Mouse (Mus musculus) erythroblast, embryonic 14.5 days (primary cell): Measurements from ENCODE around the gene Sbk1.

Source experiments
- GATA1 ChIP-seq: IDR thresholded peaks from 2 replicates; pipeline ENCODE4 v1.6.1; 2012; ENCODE audit warnings: low read length, inconsistent platforms, mixed read lengths
- TAL1 ChIP-seq: IDR thresholded peaks from 3 replicates; pipeline ENCODE4 v1.6.1; 2012; ENCODE audit warnings: low read length, inconsistent platforms, mixed read lengths

DNA sequence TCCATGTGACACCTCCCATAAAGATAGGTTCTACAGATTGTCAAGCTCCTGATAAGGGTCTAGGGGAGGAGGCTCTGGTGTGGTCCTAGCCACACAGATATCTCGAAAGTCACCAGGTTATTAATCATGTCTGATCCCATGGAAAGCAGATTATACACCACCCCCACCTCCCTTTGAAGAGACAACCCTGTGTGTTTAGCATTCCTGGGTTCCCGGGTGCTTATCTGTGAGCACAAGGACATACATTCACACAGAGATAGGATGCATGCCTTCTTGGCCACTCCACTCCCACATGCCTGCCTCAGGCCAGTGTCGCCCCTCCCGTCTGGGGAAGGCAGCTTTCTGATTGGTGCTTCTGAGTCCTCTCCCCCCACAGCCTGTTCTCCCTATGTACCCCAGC, 10.6 kb upstream of the Sbk1 start:
- TF ChIP-seq TAL1, result no peak
- TF ChIP-seq GATA1, result no peak
